Mouse (Mus musculus) ES-E14 (cell line): ENCODE measurements at regions not wholly inside any gene's neighbourhood (a gene's known extent, or its start where the extent isn't known, plus 50 kb on each side); places are given as distances from the start of the nearest gene placed in this dataset.

Source experiments
- CHD2 ChIP-seq: IDR thresholded peaks from 2 replicates; pipeline ENCODE4 v1.6.1; 2014; ENCODE audit warnings: mild to moderate bottlenecking, low read depth, low read length, inconsistent platforms
- HCFC1 ChIP-seq: IDR thresholded peaks from 2 replicates; pipeline ENCODE4 v1.6.1; 2012; ENCODE audit warnings: low read length, inconsistent platforms, borderline replicate concordance; ENCODE audit not compliant: insufficient read depth
- MAFK ChIP-seq: IDR thresholded peaks from 2 replicates; pipeline ENCODE4 v1.6.1; 2014; ENCODE audit warnings: mild to moderate bottlenecking, low read depth, low read length, inconsistent platforms; ENCODE audit not compliant: insufficient read depth

DNA sequence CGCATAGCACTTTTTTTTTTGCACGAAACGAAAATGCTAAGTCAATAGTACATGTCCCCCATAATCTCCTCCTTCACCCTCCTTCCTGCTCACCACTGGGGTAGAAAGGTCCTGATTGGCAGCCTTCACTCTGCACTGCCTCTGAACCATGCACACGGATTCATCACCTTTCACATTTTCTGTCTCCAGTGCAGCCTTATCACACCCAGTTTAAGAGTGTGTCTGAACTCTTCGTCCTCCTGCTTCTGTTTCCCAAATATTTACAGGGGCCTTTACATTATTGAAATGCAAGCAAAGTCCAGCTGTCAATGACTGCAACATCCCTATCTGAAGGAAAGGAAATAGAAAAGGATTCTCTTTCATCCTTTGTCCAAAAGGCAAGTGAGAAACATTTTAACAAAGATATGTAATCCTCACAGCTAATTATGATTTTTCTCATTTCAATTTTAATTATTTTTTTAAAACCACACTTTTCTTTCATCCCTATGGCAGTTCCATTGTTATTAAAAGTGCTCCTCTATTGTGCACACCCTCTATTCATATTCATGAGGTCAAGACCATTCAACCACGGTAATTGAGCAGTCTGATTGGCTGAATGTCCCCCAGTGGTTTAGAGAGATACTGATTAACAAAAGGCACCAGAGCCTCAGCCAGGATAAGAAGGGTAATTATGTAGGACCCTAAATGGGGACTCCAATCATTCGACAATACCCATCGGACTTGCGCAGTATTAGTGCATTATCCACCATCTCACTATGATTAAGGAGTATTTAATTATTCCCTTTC is 114.8 kb upstream of the Epha4 start:
- TF ChIP-seq MAFK (no peak), HCFC1 (no peak), CHD2 (no peak)
